Mouse (Mus musculus) liver, adult 2 months (tissue): ENCODE measurements around the gene Sla2. TPM values are rescaled to one million over a fixed set of nuclear protein-coding genes. Genes with fewer than 3 reads are reported as not detected.
"Not testable (repeated sequence)": the region's sequence is repeated elsewhere in the genome, so short reads cannot be mapped to it uniquely, and the experiment has no call there.

ENCODE experiments used
- DNase-seq: peaks from one replicate; pipeline ENCODE4 v3.0.0-alpha.2; 2011; ENCODE audit warnings: low read depth, low spot score; ENCODE audit errors: extremely low read depth
- H3K27ac ChIP-seq: fragments of 200-500 bp; replicated peaks from 2 replicates; pipeline ENCODE4 v1.5.1; 2012; ENCODE audit warnings: low read depth, mild to moderate bottlenecking, control low read depth, inconsistent platforms, low read length; ENCODE audit not compliant: insufficient read depth
- H3K27me3 ChIP-seq: fragments of 200-500 bp; 2 replicates; pipeline ENCODE4 v1.6.1; 2012; ENCODE audit warnings: mild to moderate bottlenecking, moderate library complexity, low read length, inconsistent platforms; ENCODE audit not compliant: control insufficient read depth, insufficient read depth
- H3K36me3 ChIP-seq: fragments of 200-500 bp; 2 replicates; pipeline ENCODE4 v1.6.1; 2012; ENCODE audit warnings: low read length, inconsistent platforms; ENCODE audit not compliant: control insufficient read depth, insufficient read depth
- H3K4me1 ChIP-seq: fragments of 200-500 bp; 2 replicates; pipeline ENCODE4 v1.6.1; 2011; ENCODE audit warnings: low read length; ENCODE audit not compliant: control insufficient read depth, insufficient read depth
- H3K4me3 ChIP-seq: fragments of 200-500 bp; 2 replicates; pipeline ENCODE4 v1.5.1; 2011; ENCODE audit warnings: low read depth, mild to moderate bottlenecking, control low read depth, low read length, moderate library complexity; ENCODE audit not compliant: insufficient read depth
- H3K79me2 ChIP-seq: fragments of 200-500 bp; 2 replicates; pipeline ENCODE4 v1.6.1; 2012; ENCODE audit warnings: inconsistent platforms, mild to moderate bottlenecking, low read length, moderate library complexity; ENCODE audit not compliant: control insufficient read depth, insufficient read depth
- H3K9ac ChIP-seq: fragments of 200-500 bp; 2 replicates; pipeline ENCODE4 v1.6.1; 2012; ENCODE audit warnings: low read depth, mild to moderate bottlenecking, control low read depth, inconsistent platforms, low read length
- CTCF ChIP-seq: fragments of 200-500 bp; IDR thresholded peaks from 2 replicates; pipeline ENCODE4 v1.5.1; 2011; ENCODE audit warnings: low read depth, low read length, control low read depth
- POLR2A ChIP-seq: fragments of 200-500 bp; IDR thresholded peaks from 2 replicates; pipeline ENCODE4 v1.6.1; 2011; ENCODE audit warnings: low read length, control low read depth; ENCODE audit not compliant: insufficient read depth; ENCODE audit errors: extremely low read depth
- WGBS: fragments of 180-500 bp; shearing (Covaris S2); methylation state at CpG from one replicate; pipeline ENCODE4 v1.1.7; 2018; 5-methylcytosine and 5-hydroxymethylcytosine counted together
- polyA plus RNA-seq: library from polyadenylated mRNA; depleted of rRNA; stranded (reverse); fragments of >200 nt; gene quantifications from 2 replicates; pipeline ENCODE4 v1.2.3, GENCODE M21; 2012; rRNA removed
- total RNA-seq: library from RNA; depleted of rRNA; stranded (reverse); fragments of >200 nt; gene quantifications from 2 replicates; pipeline ENCODE4 v1.2.3, GENCODE M21; 2014; rRNA removed

The Sla2 gene
- total and polyA plus RNA-seq, 2 experiments, result 0.09 to 0.20 TPM

GRCm38 (mm10) chr2:156834336-156834735 is 52.7 kb downstream of the Sla2 start:
- WGBS, result 93% methylated on average over 11 of the region's 11 CpGs
- TF ChIP-seq POLR2A (no peak), CTCF (no peak)

GRCm38 (mm10) chr2:156825128-156825527 is 61.9 kb downstream of the Sla2 start:
- not testable (repeated sequence) for H3K4me3 ChIP-seq, H3K27ac ChIP-seq, H3K36me3 ChIP-seq, H3K27me3 ChIP-seq, H3K4me1 ChIP-seq, H3K9ac ChIP-seq, H3K79me2 ChIP-seq, DNase-seq
- 91% methylated on average over 6 of the region's 6 CpGs for WGBS

More at GRCm38 (mm10) chr2:156834336-156834735, 52.7 kb downstream of the Sla2 start:
- Histone ChIP-seq H3K4me1 (no peaks in the 10 kb centered on the region), H3K27ac (no peak overlapping the region), H3K79me2 (no peaks in the 10 kb centered on the region), H3K27me3 (no peaks in the 10 kb centered on the region), H3K4me3 (no peak overlapping the region), H3K36me3 (no peaks in the 10 kb centered on the region), H3K9ac (no peak overlapping the region)
- DNase-seq, result no peak

Other genes with a start within 250 kb of the Sla2 start
- 5.6 and 6.4 TPM in 2 replicates for gene Myl9, start 111.8 kb downstream of the Sla2 start, total RNA-seq
- gene Myl9, start 111.8 kb downstream of the Sla2 start, polyA plus RNA-seq, result 4.6 and 6.1 TPM in 2 replicates
- gene Tgif2, start 47.2 kb downstream of the Sla2 start, total RNA-seq, result 0.28 and 0.67 TPM in 2 replicates
- gene Tgif2, start 47.2 kb downstream of the Sla2 start, polyA plus RNA-seq, result 0.65 and 0.77 TPM in 2 replicates
- 1.1 and 2.1 TPM in 2 replicates for gene 4930518I15Rik, start 29.2 kb downstream of the Sla2 start, total RNA-seq
- 0.17 and 0.55 TPM in 2 replicates for gene 4930518I15Rik, start 29.2 kb downstream of the Sla2 start, polyA plus RNA-seq
- 149 and 196 TPM in 2 replicates for gene Rab5if, start 24.1 kb downstream of the Sla2 start, total RNA-seq
- 122 and 142 TPM in 2 replicates for gene Rab5if, start 24.1 kb downstream of the Sla2 start, polyA plus RNA-seq
- gene Ndrg3, start 104.9 kb upstream of the Sla2 start, total RNA-seq, result 9.1 and 9.7 TPM in 2 replicates
- gene Ndrg3, start 104.9 kb upstream of the Sla2 start, polyA plus RNA-seq, result 17.6 and 20.8 TPM in 2 replicates
- 1.0 TPM in 2 replicates for gene Dsn1, start 120.0 kb upstream of the Sla2 start, total RNA-seq
- 0.10 and 0.49 TPM in 2 replicates for gene Dsn1, start 120.0 kb upstream of the Sla2 start, polyA plus RNA-seq
- gene Soga1, start 192.1 kb upstream of the Sla2 start, total RNA-seq, result 1.0 and 2.6 TPM in 2 replicates
- gene Soga1, start 192.1 kb upstream of the Sla2 start, polyA plus RNA-seq, result 1.1 and 1.5 TPM in 2 replicates
- not detected in 2 replicates for gene Tldc2, start 199.9 kb upstream of the Sla2 start, total RNA-seq
- not detected in 2 replicates for gene Tldc2, start 199.9 kb upstream of the Sla2 start, polyA plus RNA-seq
- 22.8 and 26.9 TPM in 2 replicates for gene Samhd1, start 248.1 kb upstream of the Sla2 start, total RNA-seq
- gene Samhd1, start 248.1 kb upstream of the Sla2 start, polyA plus RNA-seq, result 7.5 and 12.0 TPM in 2 replicates